Mouse (Mus musculus): ENCODE measurements around the gene Olfr1126.

DNA sequence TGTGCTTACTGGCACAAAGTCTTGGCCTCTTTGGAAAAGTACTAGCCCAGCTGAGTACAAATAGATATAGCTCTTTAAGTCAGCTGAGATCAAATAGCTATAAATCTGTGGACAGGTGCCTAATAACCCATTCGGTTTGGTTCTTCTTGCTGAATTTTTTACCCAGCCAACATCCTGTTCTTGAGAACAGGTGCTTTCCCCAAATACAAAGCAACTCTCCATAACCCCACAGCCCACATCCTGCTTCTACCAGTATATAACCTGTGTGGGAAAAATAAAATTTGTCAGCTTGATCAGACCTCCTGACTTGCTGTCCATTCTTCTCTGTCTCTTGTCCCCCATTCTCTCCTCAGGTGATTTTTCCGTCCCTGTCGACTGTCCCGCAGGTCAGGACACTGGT is 8.0 kb downstream of the Olfr1126 start:
- TF ChIP-seq TAL1 (IDR thresholded peaks at IDR 0.05; ENCODE audit: low read length) (no peak), GATA1 (IDR thresholded peaks at IDR 0.05; ENCODE audit: low read length) (no peak)

Measured in erythroblast, embryonic 14.5 days (primary cell).